Mouse (Mus musculus): ENCODE results near the gene Gm1140. TPM values are rescaled to one million over a fixed set of nuclear protein-coding genes. Genes with fewer than 3 reads are reported as not detected.
"Not testable (repeated sequence)": the region's sequence is repeated elsewhere in the genome, so short reads cannot be mapped to it uniquely, and the experiment has no call there.

Gene Gm1140
- polyA plus RNA-seq (2015; fragmentation: Nextera tagmentation; extraction: Ambion mirVana), result not detected in 2 replicates

DNA sequence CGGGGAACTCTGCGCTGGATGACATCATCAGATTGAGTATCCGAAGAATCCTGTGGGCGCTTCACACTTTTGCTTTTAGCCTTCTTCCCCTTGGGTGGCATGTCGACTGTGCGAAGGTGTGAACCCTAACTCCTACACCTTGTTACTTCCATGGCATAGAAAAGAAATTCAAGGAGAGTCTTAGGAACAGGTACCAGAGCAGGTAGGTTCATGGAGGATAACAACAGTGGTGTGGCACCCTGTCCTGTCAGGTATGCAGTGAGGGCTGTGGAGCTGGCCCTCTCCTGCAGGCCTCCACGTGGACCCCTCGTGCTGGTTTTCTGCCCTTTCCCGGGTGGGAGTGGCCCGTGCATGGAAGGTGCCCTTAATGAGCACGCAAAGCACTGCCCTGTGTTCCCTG lies at the start of gene Gm1140:
Gene Gm1140 (minus strand): TSS at position 101 of the 400 bp plus-strand sequence.
- not testable (repeated sequence) for H3K4me1 ChIP-seq (replicated peaks); H3K36me3 ChIP-seq; DNase-seq; H3K27me3 ChIP-seq; H3K4me2 ChIP-seq; H3K4me3 ChIP-seq (replicated peaks); H3K27ac ChIP-seq; H3K9ac ChIP-seq; H3K9me3 ChIP-seq (replicated peaks); ATAC-seq (ENCODE audit: low read depth)
- WGBS (ENCODE audit: insufficient replicate concordance), result 93% methylated on average over 2 of the region's 11 CpGs

DNA sequence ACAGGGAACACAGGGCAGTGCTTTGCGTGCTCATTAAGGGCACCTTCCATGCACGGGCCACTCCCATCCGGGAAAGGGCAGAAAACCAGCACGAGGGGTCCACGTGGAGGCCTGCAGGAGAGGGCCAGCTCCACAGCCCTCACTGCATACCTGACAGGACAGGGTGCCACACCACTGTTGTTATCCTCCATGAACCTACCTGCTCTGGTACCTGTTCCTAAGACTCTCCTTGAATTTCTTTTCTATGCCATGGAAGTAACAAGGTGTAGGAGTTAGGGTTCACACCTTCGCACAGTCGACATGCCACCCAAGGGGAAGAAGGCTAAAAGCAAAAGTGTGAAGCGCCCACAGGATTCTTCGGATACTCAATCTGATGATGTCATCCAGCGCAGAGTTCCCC lies 2.0 kb upstream of the Gm1140 start, which contains the start of gene Gm14692:
Gene Gm14692 (plus strand): TSS at position 301 of the 400 bp plus-strand sequence.
- WGBS (ENCODE audit: insufficient replicate concordance), result 64% methylated on average over 3 of the region's 10 CpGs
- not testable (repeated sequence) for DNase-seq

More for the DNA sequence above, 2.0 kb upstream of the Gm1140 start, which contains the start of gene Gm14692:
- H3K4me2 ChIP-seq; H3K4me3 ChIP-seq (replicated peaks); H3K4me1 ChIP-seq (replicated peaks); H3K27ac ChIP-seq; H3K9ac ChIP-seq; H3K9me3 ChIP-seq (replicated peaks); ATAC-seq (ENCODE audit: low read depth); H3K36me3 ChIP-seq; H3K27me3 ChIP-seq: not testable (repeated sequence)

Other genes starting within 250 kb of the Gm1140 start
- not detected in 2 replicates for gene Gm14692, start 2.1 kb upstream of the Gm1140 start, polyA plus RNA-seq (2015; fragmentation: Nextera tagmentation; extraction: Ambion mirVana)
- not detected in 2 replicates for gene 4933436I01Rik, start 227.9 kb upstream of the Gm1140 start, polyA plus RNA-seq (2015; fragmentation: Nextera tagmentation; extraction: Ambion mirVana)